In genomic region chr17:12030556-12031160, GRCm38 (mm10) we compare ENCODE assay signal across 8 mouse cellular contexts.
DNase-seq lines count a peak whose midpoint lies in the region; ATAC-seq and TF ChIP-seq lines count a peak whose summit lies in the region.

No protein-coding gene starts in this region.

- H3K4me3 ChIP-seq in ES-E14 (ENCODE audit: insufficient read depth in 1 of 2, low read depth in 1 of 2, low read length in 2 of 2, poor library complexity in 1 of 2, severe bottlenecking in 1 of 2), result peak overlapping the region; percentile 8 to 50; a peak in 2 of 4 replicates
- no peak overlapping the region for H3K4me3 ChIP-seq in hindbrain, embryonic 14.5 days (replicated peaks; ENCODE audit: low read length)
- no peak overlapping the region for H3K4me3 ChIP-seq in liver, embryonic 15.5 days (replicated peaks)

- no peaks in the 10 kb centered on the region; a peak in 1 of 4 replicates for H3K4me1 ChIP-seq in ES-E14 (ENCODE audit: control insufficient read depth in 2 of 2, insufficient read depth in 2 of 2, low read length in 2 of 2, poor library complexity in 1 of 2)
- H3K4me1 ChIP-seq in hindbrain, embryonic 14.5 days (replicated peaks; ENCODE audit: control insufficient read depth, insufficient read depth, low read length), result peaks cover 15% of the 10 kb centered on the region; the same call in 1 of the 2 replicates
- H3K4me1 ChIP-seq in liver, embryonic 15.5 days (replicated peaks), result peaks cover 3% of the 10 kb centered on the region; the same call in 1 of the 2 replicates

- no peak overlapping the region for H3K27ac ChIP-seq in ES-E14 (ENCODE audit: insufficient read depth, low read depth, low read length, poor library complexity, severe bottlenecking)
- peak overlapping the region; percentile 41; the same call in 1 of the 2 replicates for H3K27ac ChIP-seq in hindbrain, embryonic 14.5 days
- H3K27ac ChIP-seq in liver, embryonic 15.5 days (replicated peaks), result no peak overlapping the region

- peak; percentile 54 for DNase-seq in adrenal gland, postnatal 14 days
- no peak for DNase-seq in adrenal gland, adult 18-20 months (ENCODE audit: low spot score in 2 of 2)
- no peak for DNase-seq in ES-E14 (ENCODE audit: low read depth, low spot score)
- DNase-seq in hindbrain, embryonic 14.5 days (ENCODE audit: low spot score), result no peak
- DNase-seq in urinary bladder, adult 18-20 months (ENCODE audit: low spot score in 2 of 2), result no peak
- no peak for DNase-seq in left cerebral cortex, postnatal 10 days (ENCODE audit: extremely low spot score in 1 of 2, low spot score in 2 of 2)

- no peak for ATAC-seq in hindbrain, embryonic 14.5 days (ENCODE audit: low FRiP score)
- no peak for ATAC-seq in liver, embryonic 15.5 days (ENCODE audit: insufficient read depth)
- no peak for ATAC-seq in megakaryocyte-erythroid progenitor cell, adult 5-6 weeks (replicated peaks; ENCODE audit: low FRiP score, low TSS enrichment, poor library complexity, severe bottlenecking)

- WGBS in hindbrain, embryonic 14.5 days, result 7% methylated on average over 11 of the region's 11 CpGs
- 24% methylated on average over 11 of the region's 11 CpGs for WGBS in liver, embryonic 15.5 days (ENCODE audit: insufficient replicate concordance)

- H3K9me3 ChIP-seq in ES-E14 (ENCODE audit: control insufficient read depth, insufficient read depth, low read depth, low read length), result no peaks in the 10 kb centered on the region
- no peaks in the 10 kb centered on the region for H3K9me3 ChIP-seq in hindbrain, embryonic 14.5 days (ENCODE audit: control insufficient read depth, low read length)
- no peaks in the 10 kb centered on the region for H3K9me3 ChIP-seq in liver, embryonic 15.5 days (replicated peaks)

- H3K36me3 ChIP-seq in ES-E14 (ENCODE audit: control insufficient read depth, insufficient read depth, low read length, poor library complexity, severe bottlenecking), result no peaks in the 10 kb centered on the region
- no peaks in the 10 kb centered on the region for H3K36me3 ChIP-seq in hindbrain, embryonic 14.5 days (replicated peaks; ENCODE audit: control insufficient read depth, insufficient read depth)
- no peaks in the 10 kb centered on the region for H3K36me3 ChIP-seq in liver, embryonic 15.5 days (replicated peaks)

- no peaks in the 10 kb centered on the region for H3K27me3 ChIP-seq in hindbrain, embryonic 14.5 days (ENCODE audit: control insufficient read depth, insufficient read depth, low read length)
- H3K27me3 ChIP-seq in liver, embryonic 15.5 days, result peaks cover 22% of the 10 kb centered on the region

- peak overlapping the region; percentile 42 for H3K4me2 ChIP-seq in hindbrain, embryonic 14.5 days (replicated peaks)
- H3K4me2 ChIP-seq in liver, embryonic 15.5 days, result peak overlapping the region; percentile 36; the same call in 1 of the 2 replicates

- H3K9ac ChIP-seq in ES-E14 (ENCODE audit: insufficient read depth, low read depth, low read length, poor library complexity, severe bottlenecking), result no peak overlapping the region; the same call in 1 of the 2 replicates
- peak overlapping the region; percentile 17; the same call in 1 of the 2 replicates for H3K9ac ChIP-seq in hindbrain, embryonic 14.5 days
- no peak overlapping the region for H3K9ac ChIP-seq in liver, embryonic 15.5 days

- in situ Hi-C loops in ES-E14 (cut with MboI; ENCODE audit: low sequenced_read_pairs in 2 of 2, unreplicated experiment in 2 of 2), result loop anchor here (10.0 to 25.0 kb wide), 3 partner anchors 182 to 334 kb away; no protein-coding TSS in a partner anchor

- intact Hi-C loops in left cerebral cortex, postnatal 10 days (cut with DNase I), result no loop called here

TF ChIP-seq in ES-E14, 5 proteins besides CTCF, POLR2A, EP300 and RAD21:
- no peak for TF ChIP-seq HCFC1 (IDR thresholded peaks at IDR 0.05; ENCODE audit: borderline replicate concordance, insufficient read depth, low read length)
- no peak for TF ChIP-seq MAFK (IDR thresholded peaks at IDR 0.05; ENCODE audit: insufficient read depth, low read depth, low read length)
- TF ChIP-seq CHD2 (IDR thresholded peaks at IDR 0.05; ENCODE audit: low read depth, low read length), result no peak
- TF ChIP-seq ZC3H11A (IDR thresholded peaks at IDR 0.05; ENCODE audit: borderline replicate concordance, low read depth, low read length), result no peak
- TF ChIP-seq ZNF384 (IDR thresholded peaks at IDR 0.05; ENCODE audit: low read depth, low read length), result no peak

Comparison
In these comparisons a context has a peak if more than half of its experiments do, and no peak if none do; other contexts are left out.
1. H3K4me3 ChIP-seq: peak in ES-E14 (2 of 2); none in hindbrain, embryonic 14.5 days (single experiment) and liver, embryonic 15.5 days (single experiment).